Mouse (Mus musculus) adrenal gland, adult (tissue): Measurements from ENCODE around the gene Laptm5.

Source experiments
- DNase-seq, 2 experiments: peaks; one replicate each; pipeline ENCODE4 v3.0.0; 2022 to 2023; ENCODE audit warnings: low spot score in 1 of 2; ENCODE audit not compliant: inconsistent age in 2 of 2

Laptm5 gene

DNA sequence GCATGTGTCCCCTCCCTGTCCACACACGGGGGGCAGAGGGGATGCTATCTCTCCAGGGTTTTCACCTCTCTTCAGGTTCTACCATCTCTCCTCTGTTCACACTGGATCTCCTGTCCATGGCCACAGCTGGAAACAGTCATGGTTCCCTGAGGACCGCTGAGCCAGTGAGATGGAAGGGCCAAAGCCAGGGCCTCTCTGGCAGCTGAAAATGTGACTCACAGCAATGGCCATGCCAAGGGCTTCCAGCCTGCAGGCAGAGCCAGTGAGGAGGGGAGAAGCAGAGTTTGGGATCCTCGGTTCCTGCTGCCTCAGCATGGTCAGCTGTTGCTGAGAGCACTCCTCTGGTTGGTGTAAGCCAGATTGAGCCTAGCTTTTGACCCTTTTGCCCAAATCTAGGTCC lies 66.1 kb downstream of the Laptm5 start:
- no peak for DNase-seq

DNA sequence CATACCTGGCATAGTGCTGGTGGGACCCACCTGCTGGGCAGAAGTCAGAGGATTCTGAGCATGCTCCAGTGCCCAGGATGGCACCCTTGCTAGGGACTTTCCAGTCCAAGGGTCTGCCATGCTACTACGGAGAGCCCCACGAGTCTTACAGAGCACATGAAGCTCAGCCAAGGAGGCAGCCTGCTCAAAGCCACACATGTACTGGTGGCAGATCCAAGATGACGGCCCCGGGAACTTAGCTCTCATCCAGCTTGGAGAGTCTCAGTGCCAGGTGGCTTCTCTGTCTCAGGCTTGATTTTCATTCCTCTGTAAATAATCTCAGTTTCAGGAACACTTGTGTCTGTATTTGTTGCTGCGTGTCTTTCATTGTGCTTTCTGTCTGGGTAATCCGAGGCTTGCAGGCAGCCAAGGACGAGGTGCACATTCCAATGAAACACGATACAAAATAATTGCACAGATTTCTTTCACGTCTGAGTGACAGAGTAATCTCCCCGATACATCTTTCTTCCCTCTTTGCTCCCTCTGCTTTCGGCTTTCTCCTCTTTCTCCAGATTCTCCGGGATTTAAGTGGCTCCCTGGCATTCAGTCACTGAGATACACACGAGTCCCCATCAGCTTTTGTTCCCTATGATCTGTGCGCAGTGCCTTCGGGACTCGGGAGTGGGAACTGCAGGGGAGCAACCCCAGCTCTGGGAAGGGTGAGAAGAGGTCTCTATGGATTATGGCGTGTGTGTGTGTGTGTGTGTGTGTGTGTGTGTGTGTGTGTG lies 71.7 kb downstream of the Laptm5 start:
- DNase-seq: no peak
